27 mouse cellular contexts compared by ENCODE assay signal in genomic region chr2:8958938-8959337, GRCm38 (mm10).
"Had no signal": no experiment of that assay in that cellular context is flagged by ENCODE, and none has a peak within 500 bp of the region (broad histone marks: within the 10 kb centered on the region; RNA-seq: fewer than 3 reads in every experiment).

No protein-coding gene starts in this region.

- H3K4me3 ChIP-seq: heart, adult 2 months; heart, embryonic 13.5 days; heart, embryonic 15.5 days; hindbrain, embryonic 12.5 days; intestine, embryonic 15.5 days; layer of hippocampus, adult 2 months; limb, embryonic 10.5 days; limb, embryonic 12.5 days; liver, embryonic 13.5 days; liver, embryonic 15.5 days had no signal

- H3K36me3 ChIP-seq: heart, embryonic 13.5 days; heart, embryonic 15.5 days; hindbrain, embryonic 12.5 days; intestine, embryonic 15.5 days; limb, embryonic 10.5 days; limb, embryonic 12.5 days; liver, embryonic 13.5 days; liver, embryonic 15.5 days had no signal

- H3K27ac ChIP-seq: heart, adult 2 months; heart, embryonic 13.5 days; heart, embryonic 15.5 days; hindbrain, embryonic 12.5 days; hindbrain, embryonic 14.5 days; intestine, embryonic 15.5 days; layer of hippocampus, adult 2 months; limb, embryonic 10.5 days; limb, embryonic 12.5 days; liver, embryonic 13.5 days; liver, embryonic 15.5 days had no signal

- H3K27me3 ChIP-seq: heart, embryonic 13.5 days; heart, embryonic 15.5 days; hindbrain, embryonic 12.5 days; intestine, embryonic 15.5 days; limb, embryonic 12.5 days; liver, embryonic 13.5 days; liver, embryonic 15.5 days had no signal

- H3K9ac ChIP-seq: heart, embryonic 13.5 days; heart, embryonic 15.5 days; hindbrain, embryonic 12.5 days; hindbrain, embryonic 14.5 days; intestine, embryonic 15.5 days; limb, embryonic 12.5 days; liver, embryonic 13.5 days; liver, embryonic 15.5 days; liver, postnatal 0 days had no signal

- ATAC-seq: hindbrain, embryonic 16.5 days; intestine, embryonic 15.5 days; intestine, postnatal 0 days; liver, postnatal 0 days had no signal

- H3K4me1 ChIP-seq: heart, embryonic 13.5 days; heart, embryonic 15.5 days; hindbrain, embryonic 12.5 days; intestine, embryonic 15.5 days; limb, embryonic 10.5 days; limb, embryonic 12.5 days; liver, embryonic 13.5 days; liver, embryonic 15.5 days had no signal

- DNase-seq: gastrocnemius, postnatal 14 days; gastrocnemius, postnatal 36 days; heart, adult 11 months; heart, adult 2 months; heart, postnatal 14 days; heart, postnatal 36 days; kidney, adult 18-20 months; kidney, adult 8-10 months; kidney, postnatal 10 days; kidney, postnatal 25 days; kidney, postnatal 4 days; liver; liver, embryonic 13.5 days; liver, postnatal 0 days had no signal

- H3K4me2 ChIP-seq: heart, embryonic 11.5 days; heart, embryonic 13.5 days; heart, embryonic 15.5 days; hindbrain, embryonic 12.5 days; hindbrain, embryonic 14.5 days; intestine, embryonic 15.5 days; limb, embryonic 12.5 days; liver, embryonic 11.5 days; liver, embryonic 13.5 days; liver, embryonic 15.5 days had no signal

- H3K9me3 ChIP-seq: heart, embryonic 13.5 days; heart, embryonic 15.5 days; hindbrain, embryonic 12.5 days; intestine, embryonic 15.5 days; limb, embryonic 10.5 days; limb, embryonic 12.5 days; liver, embryonic 13.5 days; liver, embryonic 15.5 days had no signal
